Mouse (Mus musculus): ENCODE results near the gene Mtcl1.

GRCm38 (mm10) chr17:66401596-66402265 is 47.8 kb downstream of the Mtcl1 start:
- TF ChIP-seq CTCF (IDR thresholded peaks at IDR 0.05; ENCODE audit: low read depth, low read length) (no peak), EP300 (IDR thresholded peaks at IDR 0.05; ENCODE audit: insufficient read depth, low read depth, low read length) (no peak)

All from ES-Bruce4 (cell line).